Mouse (Mus musculus): ENCODE data around the gene Foxn1.

Gene Foxn1

DNA sequence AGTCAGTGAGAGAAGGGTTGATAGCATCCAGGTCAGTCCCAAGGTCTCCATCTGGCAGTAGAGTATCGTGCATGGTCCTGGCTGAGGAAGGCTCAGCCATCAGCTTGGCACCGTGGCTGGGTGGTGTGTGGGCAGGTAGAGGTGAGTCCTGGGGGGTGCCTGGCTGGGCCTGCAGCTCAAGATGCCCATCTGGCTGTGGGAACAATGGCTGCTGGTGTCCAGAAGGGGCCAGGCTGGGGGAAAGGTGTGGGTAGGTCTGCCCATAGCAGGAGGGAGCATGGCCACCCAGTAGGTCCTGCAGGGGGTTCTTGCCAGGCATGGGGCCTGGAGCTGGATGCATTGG lies 25.6 kb downstream of the Foxn1 start:
- in situ Hi-C loops (cut with MboI; ENCODE audit: unreplicated experiment in 2 of 2): loop anchor here in 1 of 2 experiments (5.0 kb wide), 1 partner anchor 42 kb away; no protein-coding TSS in a partner anchor

DNA sequence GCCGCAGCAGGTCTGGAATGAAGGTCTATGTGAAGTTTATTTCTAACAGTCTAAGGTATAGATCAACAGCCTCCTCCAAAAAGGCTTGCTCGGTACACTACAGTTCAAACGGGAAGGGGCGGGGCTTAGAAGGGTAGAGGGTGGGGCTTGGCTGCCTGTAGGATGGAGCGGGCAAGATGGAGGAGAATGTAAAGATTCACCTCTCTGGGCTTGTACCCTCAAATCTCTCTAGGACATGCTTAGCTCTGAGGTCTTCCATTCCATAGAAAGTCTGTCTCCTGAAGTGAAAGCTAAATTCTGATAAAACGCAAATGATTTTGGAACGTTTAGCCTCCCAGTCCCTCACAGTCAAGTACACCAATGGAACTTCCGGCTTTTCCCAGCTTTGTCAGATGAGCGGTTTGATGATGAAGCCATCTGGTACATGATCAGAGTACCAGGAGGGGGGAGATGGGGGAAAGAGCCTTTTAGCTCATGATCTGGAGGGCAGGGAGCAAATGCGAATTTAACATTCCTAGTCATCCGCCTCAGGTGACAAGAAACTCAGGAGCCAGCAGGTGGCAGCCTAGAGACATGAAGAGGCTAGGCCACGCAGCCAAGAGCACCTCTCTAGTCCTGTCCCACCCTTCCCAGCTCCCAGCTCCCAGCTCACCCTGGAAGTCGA lies 26.1 kb downstream of the Foxn1 start:
- in situ Hi-C loops (cut with MboI; ENCODE audit: unreplicated experiment in 2 of 2): loop anchor here in 1 of 2 experiments (5.0 kb wide), 1 partner anchor 42 kb away; no protein-coding TSS in a partner anchor

DNA sequence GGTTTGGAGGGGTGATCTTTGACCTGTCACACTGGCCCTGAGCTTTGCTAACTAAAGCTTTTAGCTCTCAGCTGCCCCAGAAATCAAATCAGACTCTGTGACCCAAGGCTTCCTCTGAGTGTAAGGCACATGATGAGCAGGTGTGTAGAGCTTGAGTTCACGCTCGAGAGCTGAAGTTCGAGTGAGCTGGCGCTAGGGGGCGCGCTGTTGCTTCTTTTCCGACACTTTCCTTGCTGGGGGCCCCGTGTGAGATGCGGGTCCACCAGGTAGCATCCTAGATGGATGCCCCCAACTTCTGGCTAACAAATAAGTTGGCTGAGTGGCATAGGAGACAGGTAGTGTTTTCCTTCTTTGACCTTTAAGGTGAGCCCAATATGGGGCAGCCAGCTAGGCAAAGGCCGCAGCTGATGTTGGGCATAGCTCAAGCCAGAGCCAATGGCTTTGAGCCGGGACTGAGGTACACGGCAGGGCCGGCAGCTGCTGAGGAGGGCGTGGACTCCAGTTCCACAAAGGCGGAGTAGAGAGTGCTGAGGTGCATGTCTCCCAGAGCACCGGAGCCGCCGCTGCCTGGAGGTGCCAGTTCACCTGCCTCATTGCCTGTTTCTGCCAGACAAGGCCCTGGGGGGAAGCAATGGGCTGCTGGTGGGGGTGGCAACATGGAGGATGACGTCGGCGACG lies 27.9 kb downstream of the Foxn1 start:
- in situ Hi-C loops (cut with MboI; ENCODE audit: unreplicated experiment in 2 of 2): no loop called here

DNA sequence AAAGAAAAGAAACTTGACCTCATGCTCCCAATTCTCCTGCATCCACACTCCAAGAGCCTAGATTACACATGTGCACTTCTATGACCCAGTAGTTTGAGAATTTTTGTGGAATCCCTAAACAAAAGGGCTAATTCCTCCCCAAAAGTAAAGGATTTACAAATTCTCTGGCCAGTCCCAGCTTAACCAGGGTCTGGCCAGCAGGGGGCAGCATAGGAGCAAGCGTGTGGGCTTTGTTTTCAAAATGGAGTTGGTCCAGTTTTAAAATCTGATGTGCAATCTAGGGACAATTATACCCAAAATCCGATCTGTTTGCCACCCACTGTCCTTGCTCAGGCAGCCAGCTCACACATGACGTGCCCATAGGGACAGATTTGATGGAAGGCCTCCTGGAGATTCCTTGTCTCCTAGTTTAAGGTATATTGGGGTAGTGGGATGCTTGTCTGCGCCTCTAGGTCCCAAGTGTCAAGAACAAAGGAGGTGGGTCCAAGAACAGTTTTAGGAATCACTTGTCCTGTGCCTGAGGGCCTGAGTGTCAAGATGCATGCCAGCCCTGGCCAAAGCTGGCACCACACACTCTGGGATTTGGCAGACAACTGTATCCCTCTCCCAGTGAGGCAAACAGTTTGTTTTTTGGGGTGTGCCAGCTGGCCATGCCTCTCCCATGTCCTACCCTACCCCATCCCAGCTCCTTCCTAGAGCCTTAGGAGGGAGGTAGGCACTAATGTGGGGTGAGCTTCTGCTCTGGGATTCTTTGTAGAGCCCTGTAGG lies 30.7 kb downstream of the Foxn1 start:
- in situ Hi-C loops (cut with MboI; ENCODE audit: unreplicated experiment in 2 of 2): no loop called here

DNA sequence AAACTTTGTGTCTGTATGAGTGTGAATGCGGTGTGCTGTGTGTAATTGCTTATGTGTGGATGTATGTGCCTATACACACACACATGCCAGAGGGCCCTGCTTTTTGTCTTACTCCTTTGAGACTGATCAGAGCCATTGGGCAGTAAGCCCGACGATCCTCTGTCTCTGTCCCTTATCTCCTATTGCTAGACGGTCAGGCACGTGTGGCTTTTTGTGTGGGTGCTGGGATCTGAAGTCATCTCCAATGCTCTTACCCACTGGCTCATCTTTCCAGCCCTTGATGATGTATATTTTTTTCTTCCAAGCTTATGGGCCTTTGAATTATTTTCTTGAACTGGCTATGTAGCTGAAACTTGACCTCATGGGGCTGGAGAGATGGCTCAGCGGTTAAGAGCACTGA lies 31.5 kb downstream of the Foxn1 start:
- in situ Hi-C loops (cut with MboI; ENCODE audit: unreplicated experiment in 2 of 2): no loop called here

DNA sequence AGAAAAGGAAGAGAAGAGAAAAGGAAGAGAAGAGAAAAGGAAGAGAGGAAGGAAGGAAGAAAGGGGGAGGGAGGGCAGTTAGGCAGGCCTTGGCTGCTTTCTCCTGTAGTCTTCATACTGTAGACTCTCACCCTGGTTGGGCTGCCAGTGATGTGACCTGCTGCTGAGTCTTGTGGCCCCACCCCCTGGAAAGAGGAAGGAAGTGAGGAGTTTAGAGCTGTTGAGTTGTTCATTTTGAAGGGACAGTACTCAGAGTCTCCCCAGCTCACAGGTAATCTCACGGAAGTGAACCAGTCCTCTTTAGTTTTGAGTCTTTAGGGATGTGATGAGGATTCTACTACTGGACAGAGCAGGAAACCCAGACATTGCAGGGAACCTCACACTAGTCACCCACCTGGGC lies 33.3 kb downstream of the Foxn1 start:
- in situ Hi-C loops (cut with MboI; ENCODE audit: unreplicated experiment in 2 of 2): no loop called here

DNA sequence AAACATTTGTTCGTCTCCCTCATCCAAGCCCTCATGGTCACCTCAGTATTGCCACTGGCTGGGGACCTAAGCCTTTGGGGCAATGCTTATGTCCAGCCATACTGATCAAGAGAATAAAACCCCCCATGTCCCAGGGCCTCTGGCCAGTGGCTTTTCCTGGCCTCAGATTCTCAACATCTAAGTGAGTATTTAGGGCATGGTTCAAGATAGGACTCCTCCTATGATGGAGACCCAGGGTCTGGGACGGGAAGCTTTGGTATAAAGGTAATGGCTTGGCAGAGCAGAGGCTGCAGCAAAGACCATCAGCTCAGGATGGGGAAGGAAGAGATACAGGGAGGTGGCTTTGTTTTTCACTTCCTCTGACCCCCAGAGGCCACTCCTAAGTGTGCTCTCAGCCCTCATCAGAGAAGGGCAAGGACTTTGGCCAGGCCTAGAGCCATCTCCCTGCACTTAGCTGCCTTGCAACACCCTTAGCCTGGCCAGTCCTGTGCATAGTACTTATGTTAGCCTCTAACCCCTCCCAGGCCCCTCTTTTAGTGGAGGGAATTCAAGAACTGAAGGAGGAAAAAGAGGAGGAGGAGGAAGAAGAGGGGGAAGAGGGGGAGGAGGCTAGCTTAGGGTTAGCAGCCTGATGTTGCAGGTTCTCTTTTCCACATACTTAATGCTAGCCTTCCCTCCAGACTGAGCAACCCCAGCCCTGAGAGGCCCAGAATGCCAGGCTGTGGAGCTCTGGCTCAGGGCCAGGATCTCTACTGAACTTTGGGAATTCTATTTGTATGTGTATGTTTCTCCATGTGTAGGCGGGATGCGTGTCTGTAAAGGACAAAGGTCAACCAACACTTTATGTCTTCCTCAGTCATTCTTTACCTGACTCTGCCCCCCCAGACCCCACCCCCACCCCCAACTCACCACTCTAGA lies 36.7 kb downstream of the Foxn1 start:
- in situ Hi-C loops (cut with MboI; ENCODE audit: unreplicated experiment in 2 of 2): loop anchor here in 1 of 2 experiments (5.0 kb wide), 1 partner anchor 87 kb away; the partner anchor contains the start of gene 2610507B11Rik

DNA sequence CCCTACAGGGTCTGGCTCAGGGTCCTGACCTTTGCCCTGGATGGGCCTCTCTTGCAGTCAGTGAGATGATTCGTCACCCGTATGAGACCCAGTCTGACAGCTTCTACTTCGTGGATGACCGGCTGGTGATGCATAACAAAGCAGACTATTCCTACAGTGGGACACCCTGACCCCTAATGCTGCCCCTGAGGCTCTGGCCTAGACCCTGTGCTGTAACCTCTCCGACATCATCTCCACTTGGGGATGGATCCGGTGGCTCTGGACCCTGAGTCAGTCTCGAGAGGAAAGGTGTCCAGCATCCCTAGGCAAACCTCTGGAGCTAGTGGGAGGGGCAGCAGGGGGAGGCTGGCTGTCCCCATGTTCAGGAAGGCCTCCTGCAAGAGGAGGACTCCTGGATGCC lies 37.9 kb downstream of the Foxn1 start:
- in situ Hi-C loops (cut with MboI; ENCODE audit: unreplicated experiment in 2 of 2): loop anchor here in 1 of 2 experiments (5.0 kb wide), 1 partner anchor 86 kb away; the partner anchor contains the start of gene 2610507B11Rik

DNA sequence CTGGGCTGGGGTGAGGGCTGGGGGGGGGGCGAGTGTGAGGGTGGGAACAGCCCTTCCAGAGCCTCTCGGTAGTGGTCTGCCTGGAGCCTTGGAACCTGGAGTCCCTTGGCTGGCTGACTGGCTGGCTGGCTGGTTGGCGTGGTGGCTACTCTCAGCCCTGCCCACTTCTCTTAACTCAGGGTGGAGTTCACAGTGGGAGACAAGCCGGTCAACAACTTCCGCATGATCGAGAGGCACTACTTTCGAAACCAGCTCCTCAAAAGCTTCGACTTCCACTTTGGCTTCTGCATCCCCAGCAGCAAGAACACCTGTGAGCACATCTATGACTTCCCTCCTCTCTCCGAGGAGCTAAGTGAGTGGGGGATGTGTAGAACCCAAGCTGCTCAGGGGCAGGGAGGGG lies 38.5 kb downstream of the Foxn1 start:
- in situ Hi-C loops (cut with MboI; ENCODE audit: unreplicated experiment in 2 of 2): loop anchor here in 1 of 2 experiments (5.0 kb wide), 1 partner anchor 86 kb away; the partner anchor contains the start of gene 2610507B11Rik

DNA sequence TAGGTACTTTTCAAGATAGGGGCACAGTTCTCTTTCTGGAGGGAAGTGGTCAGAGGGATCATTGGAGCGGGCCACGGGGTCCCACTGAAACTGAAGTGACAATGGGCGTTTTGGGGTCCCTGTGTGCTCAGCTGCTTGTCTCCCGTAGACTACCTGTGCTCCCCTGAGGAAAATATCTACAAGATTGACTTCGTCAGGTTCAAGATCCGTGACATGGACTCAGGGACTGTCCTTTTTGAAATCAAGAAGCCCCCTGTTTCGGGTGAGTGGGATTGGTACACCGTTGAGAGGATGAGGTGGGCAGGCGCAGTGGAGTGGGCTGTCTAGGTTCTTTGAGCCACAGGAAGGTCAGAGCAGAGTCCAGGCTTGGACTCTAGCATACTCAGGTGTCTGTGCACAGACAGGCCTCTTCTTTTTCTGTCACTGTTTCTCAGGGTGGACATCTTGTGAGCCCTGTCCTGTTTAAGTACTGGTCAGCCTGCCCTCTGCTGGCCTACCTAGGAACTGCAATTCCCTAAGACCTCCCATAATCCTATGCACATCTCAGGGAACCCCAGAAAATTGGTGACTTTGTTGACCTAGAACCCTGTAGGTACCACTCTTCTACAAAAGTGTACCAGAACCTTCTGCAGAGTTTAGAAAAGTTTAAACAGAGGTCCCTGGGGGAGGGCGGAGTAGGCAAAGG lies 39.1 kb downstream of the Foxn1 start:
- in situ Hi-C loops (cut with MboI; ENCODE audit: unreplicated experiment in 2 of 2): loop anchor here in 1 of 2 experiments (5.0 kb wide), 1 partner anchor 85 kb away; the partner anchor contains the start of gene 2610507B11Rik

DNA sequence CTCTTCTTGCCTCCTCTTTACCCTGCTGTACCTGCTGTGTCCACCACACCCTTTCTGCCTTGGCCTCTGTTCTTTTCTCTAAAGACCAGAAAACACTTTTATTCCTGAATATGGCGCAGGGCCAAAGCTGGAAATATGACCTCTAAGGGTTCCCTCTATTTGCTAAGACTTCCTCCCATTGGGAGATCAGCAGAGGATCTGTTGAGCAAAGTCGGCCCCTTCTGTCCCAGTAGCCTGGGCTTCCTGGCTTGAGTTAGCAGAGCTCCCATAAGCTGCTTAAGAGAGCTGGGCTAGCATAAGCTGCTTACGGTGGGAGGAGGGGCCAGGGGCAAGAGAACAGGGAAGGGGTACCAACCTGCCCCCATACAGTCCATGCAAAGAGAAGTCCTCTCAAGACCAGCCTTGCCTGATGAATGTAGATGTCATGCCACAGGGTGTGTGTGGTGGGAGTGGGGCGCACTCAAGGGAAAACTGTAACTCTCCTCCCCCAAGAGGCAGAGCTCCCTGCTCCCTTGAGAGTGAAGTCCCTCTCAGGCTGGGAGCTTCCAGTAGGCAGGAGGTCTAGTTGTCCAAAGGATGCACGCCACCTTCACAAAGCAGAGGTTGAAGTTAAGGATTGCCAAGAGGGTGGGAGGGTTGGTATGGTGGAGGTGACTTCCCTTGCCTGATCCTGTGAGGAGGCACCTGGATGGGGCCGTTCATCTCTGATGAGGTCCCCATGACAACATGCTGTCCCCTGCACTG lies 39.9 kb downstream of the Foxn1 start:
- in situ Hi-C loops (cut with MboI; ENCODE audit: unreplicated experiment in 2 of 2): loop anchor here in 1 of 2 experiments (5.0 kb wide), 1 partner anchor 84 kb away; the partner anchor contains the start of gene 2610507B11Rik

DNA sequence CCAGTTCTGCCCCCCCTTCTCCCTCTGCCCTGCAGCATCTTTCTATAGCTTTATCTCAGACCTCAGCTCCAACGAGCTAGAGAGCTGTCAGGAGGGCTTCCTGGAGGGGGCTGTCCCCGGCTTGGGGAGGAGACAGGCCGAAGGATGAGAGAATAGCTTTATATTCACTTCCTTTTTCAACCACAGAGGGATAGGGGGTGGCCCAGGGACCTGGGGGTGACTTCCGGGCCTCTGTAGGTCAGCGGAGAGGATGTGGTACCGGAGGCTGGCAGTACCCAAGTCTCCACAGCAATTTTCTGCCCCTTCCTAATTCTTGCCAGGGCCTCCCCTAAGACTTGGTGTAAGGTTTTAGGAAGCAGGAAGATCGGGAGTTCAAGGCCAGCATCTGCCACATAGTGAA lies 40.6 kb downstream of the Foxn1 start:
- in situ Hi-C loops (cut with MboI; ENCODE audit: unreplicated experiment in 2 of 2): loop anchor here in 1 of 2 experiments (5.0 kb wide), 1 partner anchor 84 kb away; the partner anchor contains the start of gene 2610507B11Rik

DNA sequence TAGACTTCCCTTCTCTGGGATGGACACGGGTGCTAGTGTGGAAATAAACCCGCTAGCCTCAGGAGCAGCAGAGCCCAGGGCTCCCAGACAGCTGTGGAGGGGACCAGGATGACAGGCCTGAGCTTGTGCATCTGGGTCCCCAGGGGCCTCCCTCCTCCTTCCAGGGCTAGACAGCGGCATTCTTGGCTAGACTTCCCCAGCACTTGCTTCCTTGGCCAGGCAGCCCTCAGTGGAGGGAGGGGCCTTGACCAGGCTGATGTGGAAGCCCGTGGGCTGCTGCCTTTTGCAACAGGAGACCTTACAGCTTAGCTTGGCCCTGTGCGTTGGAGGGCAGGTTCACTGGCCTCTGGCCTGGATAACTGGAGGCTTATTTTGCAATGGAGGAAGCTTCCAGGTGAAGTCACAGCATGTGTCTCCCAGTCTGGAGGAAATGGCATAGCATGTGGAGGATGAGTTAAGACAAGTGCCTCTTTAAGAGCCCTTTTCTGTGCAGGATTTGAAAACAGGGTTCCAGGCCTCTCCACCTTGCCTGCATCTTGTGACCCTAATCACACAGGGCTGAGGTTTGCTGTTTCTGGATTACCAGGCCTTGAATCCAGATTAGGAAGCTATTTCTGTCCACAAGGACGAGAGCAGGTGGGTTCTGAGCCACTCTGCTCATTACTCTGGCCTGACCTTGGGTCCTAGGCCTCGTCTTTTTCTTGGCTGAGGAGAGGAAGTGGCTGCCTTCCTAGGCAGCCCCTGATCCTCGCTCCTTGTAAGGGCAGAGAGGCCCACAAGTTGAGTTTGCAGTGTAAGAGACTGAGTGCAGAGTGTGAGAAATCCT lies 41.3 kb downstream of the Foxn1 start:
- in situ Hi-C loops (cut with MboI; ENCODE audit: unreplicated experiment in 2 of 2): loop anchor here in 1 of 2 experiments (5.0 kb wide), 1 partner anchor 83 kb away; the partner anchor contains the start of gene 2610507B11Rik

DNA sequence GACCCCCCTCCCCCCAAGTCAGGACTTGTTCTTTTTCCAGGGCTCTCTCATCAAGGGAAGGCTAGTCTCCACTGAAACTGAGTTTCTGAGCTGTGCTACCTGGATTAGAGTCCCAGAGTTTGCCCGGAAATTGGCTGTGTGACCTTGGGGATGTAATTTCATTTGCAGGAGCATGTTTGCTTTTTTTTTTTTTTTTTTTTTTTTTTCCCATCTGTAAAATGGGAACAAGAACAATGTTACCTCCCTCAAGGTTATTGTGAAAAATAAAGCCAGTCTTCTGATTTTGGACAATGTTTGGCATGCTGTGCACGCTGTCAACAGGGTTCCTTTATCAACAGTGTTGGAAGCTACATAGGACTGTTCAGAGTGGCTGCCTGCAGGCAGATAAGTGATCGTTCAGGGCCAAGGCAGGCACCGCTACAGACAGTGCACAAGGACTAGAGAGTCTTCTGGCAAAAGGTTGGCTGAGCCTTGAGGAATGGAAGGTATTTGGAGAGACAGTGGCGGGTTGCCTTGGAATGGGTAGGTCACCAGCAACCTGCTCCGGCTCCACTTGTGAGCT lies 41.9 kb downstream of the Foxn1 start:
- in situ Hi-C loops (cut with MboI; ENCODE audit: unreplicated experiment in 2 of 2): no loop called here

DNA sequence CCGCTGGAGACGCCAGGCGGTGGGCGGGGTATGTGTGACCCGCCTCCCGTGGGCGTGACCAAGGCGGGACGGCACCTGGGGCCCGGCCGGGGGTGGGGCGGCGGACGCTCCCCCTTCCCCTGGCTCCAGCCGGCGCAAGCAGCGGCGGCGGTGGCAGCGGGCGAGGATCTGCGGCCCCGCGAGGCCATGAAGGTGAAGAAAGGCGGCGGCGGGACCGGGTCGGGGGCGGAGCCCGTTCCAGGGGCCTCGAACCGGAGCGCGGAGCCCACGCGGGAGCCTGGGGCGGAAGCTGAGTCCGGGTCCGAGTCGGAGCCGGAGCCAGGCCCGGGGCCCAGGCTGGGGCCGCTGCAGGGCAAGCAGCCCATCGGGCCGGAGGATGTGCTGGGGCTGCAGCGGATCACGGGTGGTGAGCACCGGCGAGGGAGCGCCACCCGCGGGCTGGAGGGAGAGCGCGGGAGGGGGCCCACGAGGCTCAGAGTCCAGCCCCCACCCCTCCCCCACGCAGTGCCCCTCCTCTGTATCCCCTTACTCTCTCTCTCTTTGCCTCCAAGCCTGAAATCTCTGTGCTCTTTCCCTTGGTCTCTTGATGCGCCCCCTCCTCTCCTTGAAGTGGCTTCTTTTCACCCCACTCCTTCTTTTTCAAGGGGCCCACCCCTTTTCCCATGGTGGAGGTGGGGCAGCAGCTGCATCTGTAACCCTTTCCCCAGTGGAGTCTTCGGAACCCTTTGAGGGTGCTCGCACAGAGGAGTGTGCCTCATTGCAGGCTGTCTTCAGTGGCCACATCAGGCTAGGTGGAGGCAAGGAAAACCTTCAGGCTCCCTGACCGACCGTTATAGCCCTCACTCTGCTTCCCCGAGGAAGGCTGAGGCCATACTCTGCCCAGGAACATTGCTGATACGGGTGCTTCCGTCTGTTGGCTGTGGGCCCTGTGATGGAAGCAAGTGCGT lies 42.7 kb downstream of the Foxn1 start, which contains the start of gene Unc119:
Unc119 (plus strand) TSS at position 102 of the 947 bp plus-strand sequence.
- in situ Hi-C loops (cut with MboI; ENCODE audit: unreplicated experiment in 2 of 2): no loop called here

DNA sequence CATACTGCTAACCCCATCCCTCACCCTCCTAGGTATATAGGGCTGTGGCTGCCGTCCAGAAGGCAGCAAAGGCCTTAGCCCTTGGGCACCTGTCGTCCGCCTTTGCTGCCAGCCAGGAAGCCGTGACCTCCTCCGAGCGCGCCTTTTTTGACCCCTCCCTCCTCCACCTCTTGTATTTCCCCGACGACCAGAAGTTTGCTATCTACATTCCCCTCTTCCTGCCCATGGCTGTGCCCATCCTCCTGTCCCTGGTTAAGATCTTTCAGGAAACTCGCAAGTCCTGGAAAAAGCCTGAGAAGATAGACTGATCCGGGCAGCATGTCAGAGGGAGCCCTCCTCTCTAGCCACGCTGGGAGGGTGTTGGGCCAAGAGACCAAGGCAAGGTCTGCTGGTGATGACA lies 44.7 kb downstream of the Foxn1 start:
- in situ Hi-C loops (cut with MboI; ENCODE audit: unreplicated experiment in 2 of 2): no loop called here
